Mouse (Mus musculus) hindbrain, embryonic 10.5 days (tissue): ENCODE data around the gene Fgf8. TPM values are rescaled to one million over a fixed set of nuclear protein-coding genes. Genes with fewer than 3 reads are reported as not detected.

Experiments
- DNase-seq: peaks from one replicate; pipeline ENCODE4 v3.0.0-alpha.2; 2017; ENCODE audit warnings: low spot score
- H3K27ac ChIP-seq: fragments of 300-500 bp; sonication (generic); 2 replicates; pipeline ENCODE4 v1.5.1; 2016; ENCODE audit warnings: mild to moderate bottlenecking, moderate library complexity
- H3K27me3 ChIP-seq: fragments of 300-500 bp; sonication (generic); 2 replicates; pipeline ENCODE4 v1.6.1; 2016; ENCODE audit warnings: mild to moderate bottlenecking; ENCODE audit not compliant: poor library complexity, insufficient read depth, severe bottlenecking
- H3K36me3 ChIP-seq: fragments of 300-500 bp; sonication (generic); 2 replicates; pipeline ENCODE4 v1.6.1; 2016; ENCODE audit warnings: mild to moderate bottlenecking, moderate library complexity
- H3K4me1 ChIP-seq: fragments of 300-500 bp; sonication (generic); replicated peaks from 2 replicates; pipeline ENCODE4 v1.6.1; 2016; ENCODE audit warnings: mild to moderate bottlenecking
- H3K4me3 ChIP-seq: fragments of 300-500 bp; sonication (generic); 2 replicates; pipeline ENCODE4 v1.5.1; 2016; ENCODE audit warnings: mild to moderate bottlenecking, moderate library complexity
- H3K9me3 ChIP-seq: fragments of 300-500 bp; sonication (generic); 2 replicates; pipeline ENCODE4 v1.6.1; 2016; ENCODE audit warnings: mild to moderate bottlenecking, moderate library complexity
- WGBS: fragments of 180-500 bp; shearing (Covaris S2); methylation state at CpG from one replicate; pipeline ENCODE4 v1.1.7; 2016; 5-methylcytosine and 5-hydroxymethylcytosine counted together
- polyA plus RNA-seq: library from polyadenylated mRNA; unstranded; fragments of >200 nt; fragmentation: Nextera tagmentation; extraction: Ambion mirVana; gene quantifications from 2 replicates; pipeline ENCODE4 v1.2.1, GENCODE M21; 2016

Fgf8 gene
- polyA plus RNA-seq, 1 experiment from 2014 or later = 3.4 TPM

GRCm38 (mm10) chr19:45692211-45692610, 50.5 kb downstream of the Fgf8 start:
- H3K27ac ChIP-seq = no peak overlapping the region
- H3K4me1 ChIP-seq = peaks cover 27% of the 10 kb centered on the region
- no peaks in the 10 kb centered on the region for H3K9me3 ChIP-seq
- no peaks in the 10 kb centered on the region for H3K36me3 ChIP-seq
- peaks cover 60% of the 10 kb centered on the region for H3K27me3 ChIP-seq
- no peak overlapping the region for H3K4me3 ChIP-seq
- no peak for DNase-seq
- 91% methylated on average over 8 of the region's 8 CpGs for WGBS

GRCm38 (mm10) chr19:45691001-45691535, 51.6 kb downstream of the Fgf8 start:
- H3K4me3 ChIP-seq = no peak overlapping the region
- H3K27ac ChIP-seq = no peak overlapping the region
- no peaks in the 10 kb centered on the region for H3K36me3 ChIP-seq
- no peak for DNase-seq
- no peaks in the 10 kb centered on the region for H3K9me3 ChIP-seq
- peaks cover 25% of the 10 kb centered on the region for H3K4me1 ChIP-seq
- WGBS = 62% methylated on average over 8 of the region's 8 CpGs
- H3K27me3 ChIP-seq = peaks cover 60% of the 10 kb centered on the region

GRCm38 (mm10) chr19:45687001-45687400, 55.7 kb downstream of the Fgf8 start:
- 68% methylated on average over 4 of the region's 4 CpGs for WGBS
- Histone ChIP-seq H3K27me3 (peaks cover 54% of the 10 kb centered on the region), H3K27ac (no peak overlapping the region), H3K9me3 (no peaks in the 10 kb centered on the region), H3K4me3 (no peak overlapping the region), H3K36me3 (no peaks in the 10 kb centered on the region), H3K4me1 (peaks cover 12% of the 10 kb centered on the region; the same call in 1 of the 2 replicates)
- no peak for DNase-seq

Other genes with a start within 250 kb of the Fgf8 start
- 21.5 and 21.6 TPM in 2 replicates for gene Poll, start 182.4 kb downstream of the Fgf8 start, polyA plus RNA-seq
- gene Gm17018, start 182.3 kb downstream of the Fgf8 start, polyA plus RNA-seq = 48.8 and 62.1 TPM in 2 replicates
- gene Fbxw4, start 82.6 kb downstream of the Fgf8 start, polyA plus RNA-seq = 1.8 and 5.5 TPM in 2 replicates
- 9.2 and 10.2 TPM in 2 replicates for gene Npm3, start 6.7 kb upstream of the Fgf8 start, polyA plus RNA-seq
- 60.0 and 60.8 TPM in 2 replicates for gene Mgea5, start 40.9 kb upstream of the Fgf8 start, polyA plus RNA-seq
- gene Kcnip2, start 73.1 kb upstream of the Fgf8 start, polyA plus RNA-seq = 0.71 and 0.77 TPM in 2 replicates